Mouse (Mus musculus): ENCODE measurements at regions not wholly inside any gene's neighbourhood (a gene's known extent, or its start where the extent isn't known, plus 50 kb on each side); places are given as distances from the start of the nearest gene placed in this dataset.

- Histone ChIP-seq H3K9me3 (no peaks in the 10 kb centered on the region), H3K4me3 (replicated peaks) (no peak overlapping the region), H3K27me3 (replicated peaks) (no peaks in the 10 kb centered on the region), H3K4me2 (replicated peaks) (no peak overlapping the region), H3K9ac (no peak overlapping the region), H3K4me1 (replicated peaks) (no peaks in the 10 kb centered on the region), H3K36me3 (no peaks in the 10 kb centered on the region), H3K27ac (no peak overlapping the region)
- WGBS = 49% methylated on average over 4 of the region's 4 CpGs
- no peak for ATAC-seq
These were observed 518.3 kb upstream of the Nr2f1 start for GRCm38 (mm10) chr13:78717686-78718431.

- WGBS = 87% methylated on average over 1 of the region's 1 CpGs
- no peak overlapping the region for H3K4me3 ChIP-seq (replicated peaks)
These were observed 517.6 kb upstream of the Nr2f1 start for GRCm38 (mm10) chr13:78717159-78717558.

DNA sequence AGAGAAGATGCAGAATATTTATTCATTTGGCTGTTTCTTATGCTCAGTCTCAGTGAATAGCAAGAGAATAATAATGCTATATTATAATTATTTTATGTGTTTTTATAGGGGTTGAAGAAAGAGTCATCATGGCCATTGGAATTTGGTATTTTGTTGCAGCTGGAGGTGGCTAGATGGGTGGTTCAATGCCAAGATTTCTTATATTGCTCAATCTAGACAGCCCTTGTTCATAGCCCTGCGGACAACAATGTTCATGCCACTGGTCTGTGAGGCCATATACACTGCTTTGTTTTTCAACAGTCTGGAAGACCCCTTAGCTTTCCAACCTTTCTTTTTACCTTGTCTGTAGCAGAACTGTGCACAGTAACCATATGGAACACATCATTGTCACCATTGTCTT, 505.1 kb upstream of the Nr2f1 start:
- Histone ChIP-seq H3K27ac (no peak overlapping the region), H3K9me3 (no peaks in the 10 kb centered on the region), H3K4me1 (replicated peaks) (no peaks in the 10 kb centered on the region), H3K4me2 (replicated peaks) (no peak overlapping the region), H3K9ac (no peak overlapping the region), H3K36me3 (no peaks in the 10 kb centered on the region), H3K27me3 (replicated peaks) (no peaks in the 10 kb centered on the region), H3K4me3 (replicated peaks) (no peak overlapping the region)
- WGBS = 86% methylated on average over 1 of the region's 1 CpGs
- no peak for ATAC-seq

More at GRCm38 (mm10) chr13:78717159-78717558, 517.6 kb upstream of the Nr2f1 start:
- Histone ChIP-seq H3K36me3 (no peaks in the 10 kb centered on the region), H3K4me1 (replicated peaks) (no peaks in the 10 kb centered on the region), H3K27ac (no peak overlapping the region), H3K27me3 (replicated peaks) (no peaks in the 10 kb centered on the region), H3K9me3 (no peaks in the 10 kb centered on the region), H3K4me2 (replicated peaks) (no peak overlapping the region), H3K9ac (no peak overlapping the region)
- no peak for ATAC-seq

DNA sequence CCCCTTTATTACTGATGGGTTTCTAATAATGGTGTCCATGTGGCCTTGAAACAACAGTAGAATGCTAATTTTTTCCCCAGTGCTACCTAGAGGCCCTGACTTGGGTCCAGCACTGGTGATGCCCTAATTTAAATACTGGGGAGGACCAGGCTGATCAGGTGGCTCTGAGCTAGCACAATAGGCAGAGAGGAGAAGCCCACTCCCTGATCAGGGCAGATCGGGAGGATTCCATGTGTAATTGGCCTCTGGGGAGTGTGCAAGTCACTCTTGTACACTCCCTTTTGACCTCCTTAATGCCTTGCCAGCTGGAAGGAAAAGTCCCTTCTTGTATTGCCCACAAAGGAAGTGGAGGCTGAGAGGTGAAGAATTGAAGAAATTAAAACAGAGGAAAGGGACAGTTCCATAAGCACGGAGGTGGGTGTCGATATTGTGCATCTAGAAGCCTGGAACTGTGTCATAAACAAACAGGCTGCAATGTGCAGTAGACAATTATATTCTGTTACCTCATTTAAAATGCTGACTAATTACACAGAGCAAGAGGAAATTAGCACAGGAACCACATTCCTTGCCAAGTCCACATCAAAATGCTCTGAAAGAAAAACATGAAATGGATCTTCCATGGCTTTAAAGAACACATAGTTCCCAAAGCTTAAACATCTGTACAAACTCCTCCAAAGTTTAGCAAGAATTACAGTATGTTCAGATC, 498.4 kb upstream of the Nr2f1 start:
- Histone ChIP-seq H3K9me3 (no peaks in the 10 kb centered on the region), H3K4me3 (replicated peaks) (no peak overlapping the region), H3K36me3 (no peaks in the 10 kb centered on the region), H3K4me2 (replicated peaks) (no peak overlapping the region), H3K9ac (no peak overlapping the region), H3K27me3 (replicated peaks) (no peaks in the 10 kb centered on the region), H3K4me1 (replicated peaks) (no peaks in the 10 kb centered on the region), H3K27ac (no peak overlapping the region)
- WGBS = 70% methylated on average over 3 of the region's 3 CpGs
- no peak for ATAC-seq

- 31% methylated on average over 4 of the region's 4 CpGs for WGBS
- no peaks in the 10 kb centered on the region for H3K4me1 ChIP-seq (replicated peaks)
- H3K9me3 ChIP-seq = no peaks in the 10 kb centered on the region
- no peak overlapping the region for H3K9ac ChIP-seq
- H3K4me2 ChIP-seq (replicated peaks) = no peak overlapping the region
- H3K27ac ChIP-seq = no peak overlapping the region
- H3K4me3 ChIP-seq (replicated peaks) = no peak overlapping the region
- no peaks in the 10 kb centered on the region for H3K27me3 ChIP-seq (replicated peaks)
- no peaks in the 10 kb centered on the region for H3K36me3 ChIP-seq
- no peak for ATAC-seq
These were observed 479.8 kb upstream of the Nr2f1 start for GRCm38 (mm10) chr13:78679255-78679895.

- no peak for ATAC-seq
- Histone ChIP-seq H3K27ac (no peak overlapping the region), H3K4me3 (replicated peaks) (no peak overlapping the region), H3K27me3 (replicated peaks) (no peaks in the 10 kb centered on the region), H3K4me1 (replicated peaks) (no peaks in the 10 kb centered on the region), H3K4me2 (replicated peaks) (no peak overlapping the region), H3K9ac (no peak overlapping the region), H3K9me3 (no peaks in the 10 kb centered on the region), H3K36me3 (no peaks in the 10 kb centered on the region)
- WGBS = 60% methylated on average over 7 of the region's 7 CpGs
These were observed 478.7 kb upstream of the Nr2f1 start for GRCm38 (mm10) chr13:78678241-78678640.

GRCm38 (mm10) chr13:78658285-78658684, 458.7 kb upstream of the Nr2f1 start:
- Histone ChIP-seq H3K4me3 (replicated peaks) (no peak overlapping the region), H3K4me1 (replicated peaks) (no peaks in the 10 kb centered on the region), H3K36me3 (no peaks in the 10 kb centered on the region), H3K27me3 (replicated peaks) (no peaks in the 10 kb centered on the region), H3K9me3 (no peaks in the 10 kb centered on the region), H3K4me2 (replicated peaks) (no peak overlapping the region), H3K9ac (no peak overlapping the region), H3K27ac (no peak overlapping the region)
- WGBS = 86% methylated on average over 7 of the region's 7 CpGs
- no peak for ATAC-seq

DNA sequence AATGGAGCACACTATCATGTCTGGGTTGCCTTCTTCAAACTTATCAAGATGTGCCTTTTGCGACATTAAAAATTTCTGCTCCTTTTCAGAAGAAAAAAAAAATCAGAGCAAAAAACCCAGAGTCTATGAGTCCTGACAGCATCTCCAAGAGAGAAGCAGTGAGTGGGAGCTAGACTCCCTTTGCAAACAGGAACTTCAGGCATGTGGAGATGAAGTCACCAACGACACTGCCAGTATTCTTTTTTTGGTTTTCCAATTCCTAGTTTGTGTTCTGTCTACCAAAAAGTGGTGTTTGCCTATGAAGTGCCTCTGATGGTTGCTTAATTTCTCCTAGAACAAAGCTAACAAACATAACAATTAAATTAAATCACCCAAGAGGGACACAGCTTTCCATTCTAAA, 457.2 kb upstream of the Nr2f1 start:
- 77% methylated on average over 2 of the region's 2 CpGs for WGBS
- no peak for ATAC-seq
- H3K36me3 ChIP-seq = no peaks in the 10 kb centered on the region

DNA sequence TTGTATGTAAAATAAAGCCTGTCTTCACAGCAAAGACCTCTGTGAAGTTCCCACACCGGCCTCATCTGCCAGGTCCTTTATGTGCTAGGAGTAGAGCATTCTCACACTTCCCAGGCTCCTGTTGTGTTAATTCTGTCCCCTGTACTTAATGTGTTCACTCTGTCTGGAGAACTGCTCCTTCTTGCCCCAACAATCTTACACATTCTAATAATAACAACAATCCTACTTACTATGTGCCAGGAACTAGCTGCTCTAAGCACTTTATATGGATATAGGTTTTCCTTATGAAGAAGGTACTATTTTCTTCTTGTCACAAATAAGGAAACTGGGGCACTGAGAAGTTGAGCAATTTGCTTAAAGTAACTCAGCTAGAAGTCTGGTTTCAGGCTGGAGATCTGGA, 456.6 kb upstream of the Nr2f1 start:
- H3K4me3 ChIP-seq (replicated peaks) = no peak overlapping the region
- no peaks in the 10 kb centered on the region for H3K4me1 ChIP-seq (replicated peaks)
- H3K27ac ChIP-seq = no peak overlapping the region
- 97% methylated on average over 1 of the region's 1 CpGs for WGBS
- H3K27me3 ChIP-seq (replicated peaks) = no peaks in the 10 kb centered on the region
- H3K9me3 ChIP-seq = no peaks in the 10 kb centered on the region
- no peak for ATAC-seq
- no peak overlapping the region for H3K9ac ChIP-seq
- no peak overlapping the region for H3K4me2 ChIP-seq (replicated peaks)
- no peaks in the 10 kb centered on the region for H3K36me3 ChIP-seq

More for the DNA sequence above, 457.2 kb upstream of the Nr2f1 start:
- Histone ChIP-seq H3K9me3 (no peaks in the 10 kb centered on the region), H3K27me3 (replicated peaks) (no peaks in the 10 kb centered on the region), H3K4me2 (replicated peaks) (no peak overlapping the region), H3K9ac (no peak overlapping the region), H3K27ac (no peak overlapping the region), H3K4me1 (replicated peaks) (no peaks in the 10 kb centered on the region), H3K4me3 (replicated peaks) (no peak overlapping the region)

GRCm38 (mm10) chr13:78650824-78651223, 451.3 kb upstream of the Nr2f1 start:
- H3K36me3 ChIP-seq = no peaks in the 10 kb centered on the region
- H3K27ac ChIP-seq = no peak overlapping the region
- H3K4me2 ChIP-seq (replicated peaks) = no peak overlapping the region
- no peaks in the 10 kb centered on the region for H3K4me1 ChIP-seq (replicated peaks)
- H3K9ac ChIP-seq = no peak overlapping the region
- no peaks in the 10 kb centered on the region for H3K9me3 ChIP-seq
- ATAC-seq = no peak
- WGBS = 95% methylated on average over 1 of the region's 1 CpGs
- H3K27me3 ChIP-seq (replicated peaks) = no peaks in the 10 kb centered on the region
- H3K4me3 ChIP-seq (replicated peaks) = no peak overlapping the region

DNA sequence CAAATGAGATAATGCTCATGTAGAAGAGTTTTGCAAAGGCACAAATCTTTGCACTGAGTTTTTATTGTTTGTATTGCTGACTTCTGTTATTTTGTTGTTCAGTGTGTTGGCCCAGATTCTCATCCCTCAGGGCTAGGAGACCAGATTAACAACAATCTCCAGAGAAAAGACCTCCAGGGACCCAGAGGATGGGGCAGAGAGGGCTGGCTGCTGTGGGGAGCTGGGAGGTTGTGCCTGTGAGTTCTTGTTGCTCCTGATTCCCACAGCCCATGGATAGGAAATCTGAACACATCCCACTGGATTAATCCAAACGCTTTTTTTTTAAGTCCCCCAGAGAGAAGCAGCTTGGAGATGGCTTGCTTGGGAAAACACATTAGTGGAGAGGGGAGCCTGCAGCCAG, 445.0 kb upstream of the Nr2f1 start:
- no peaks in the 10 kb centered on the region for H3K4me1 ChIP-seq (replicated peaks)
- H3K36me3 ChIP-seq = no peaks in the 10 kb centered on the region
- H3K27me3 ChIP-seq (replicated peaks) = no peaks in the 10 kb centered on the region
- H3K4me3 ChIP-seq (replicated peaks) = no peak overlapping the region
- no peak overlapping the region for H3K27ac ChIP-seq
- WGBS = 21% methylated on average over 1 of the region's 1 CpGs
- no peak overlapping the region for H3K9ac ChIP-seq
- H3K9me3 ChIP-seq = no peaks in the 10 kb centered on the region
- no peak overlapping the region for H3K4me2 ChIP-seq (replicated peaks)
- ATAC-seq = no peak

DNA sequence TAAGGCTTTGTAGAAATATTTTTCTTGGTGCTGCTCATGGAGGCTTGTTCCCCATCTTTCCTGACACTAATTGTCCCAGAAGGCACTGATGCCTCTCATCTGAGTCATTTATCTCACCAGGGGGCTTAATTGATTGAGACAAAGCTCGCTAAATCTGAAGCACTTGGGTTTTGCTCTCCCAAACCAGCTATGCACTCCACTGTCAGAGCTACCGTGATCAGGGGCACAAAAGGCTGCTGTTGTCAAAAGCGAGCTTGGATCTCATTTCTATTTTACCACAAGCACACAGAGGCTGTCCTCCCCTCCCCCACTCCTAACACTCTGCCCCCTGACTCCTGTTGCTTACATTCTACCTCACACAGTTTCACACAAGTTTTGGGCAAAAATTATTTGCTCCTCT, 443.5 kb upstream of the Nr2f1 start:
- no peaks in the 10 kb centered on the region for H3K9me3 ChIP-seq
- no peak overlapping the region for H3K27ac ChIP-seq
- WGBS = 14% methylated on average over 3 of the region's 3 CpGs
- no peak overlapping the region for H3K9ac ChIP-seq
- H3K27me3 ChIP-seq (replicated peaks) = no peaks in the 10 kb centered on the region
- H3K4me2 ChIP-seq (replicated peaks) = no peak overlapping the region
- H3K4me1 ChIP-seq (replicated peaks) = no peaks in the 10 kb centered on the region
- no peak for ATAC-seq
- H3K4me3 ChIP-seq (replicated peaks) = no peak overlapping the region
- no peaks in the 10 kb centered on the region for H3K36me3 ChIP-seq

DNA sequence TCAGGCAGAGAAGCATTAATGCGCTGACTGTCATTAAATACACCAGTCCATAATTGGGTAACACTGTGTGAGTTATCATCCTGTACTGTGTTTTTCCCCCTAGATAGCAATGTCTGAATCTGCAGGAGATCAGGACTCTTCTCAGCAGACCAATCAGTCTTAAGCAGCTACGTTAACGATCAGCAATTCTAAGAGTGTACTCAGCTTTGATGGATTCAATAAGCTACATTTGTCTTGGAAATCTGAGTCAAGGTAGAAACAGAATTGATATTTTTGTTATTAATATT, 442.8 kb upstream of the Nr2f1 start:
- no peak overlapping the region for H3K4me3 ChIP-seq (replicated peaks)
- H3K9ac ChIP-seq = no peak overlapping the region
- no peaks in the 10 kb centered on the region for H3K36me3 ChIP-seq
- no peak for ATAC-seq
- H3K9me3 ChIP-seq = no peaks in the 10 kb centered on the region
- H3K27me3 ChIP-seq (replicated peaks) = no peaks in the 10 kb centered on the region
- H3K27ac ChIP-seq = no peak overlapping the region
- no peak overlapping the region for H3K4me2 ChIP-seq (replicated peaks)
- WGBS = 81% methylated on average over 3 of the region's 3 CpGs
- no peaks in the 10 kb centered on the region for H3K4me1 ChIP-seq (replicated peaks)

Measured in intestine, embryonic 15.5 days (tissue).